Mouse (Mus musculus): ENCODE data around the gene Micall1. TPM values are rescaled to one million over a fixed set of nuclear protein-coding genes. Genes with fewer than 3 reads are reported as not detected.

Gene Micall1
- 10 to 100 TPM; 34.3 to 41.6 TPM for total RNA-seq (2021)

- peak in 1 of 2 experiments; percentile 49 for DNase-seq (ENCODE audit: extremely low spot score in 1 of 2, low spot score in 1 of 2)
Measured at GRCm38 (mm10) chr15:79108421-79109320, at the start of gene Micall1. Gene Micall1, plus strand, starts transcription at chr15:79108898.

- no peak for DNase-seq (ENCODE audit: extremely low spot score in 1 of 2, low spot score in 1 of 2)
Measured at GRCm38 (mm10) chr15:79060887-79061565, 47.7 kb upstream of the Micall1 start.

- peak; percentile 82 to 92 for DNase-seq (ENCODE audit: extremely low spot score in 1 of 2, low spot score in 1 of 2)
Measured at GRCm38 (mm10) chr15:79062376-79063159, 46.1 kb upstream of the Micall1 start, which contains the start of gene Ankrd54. Gene Ankrd54, minus strand, starts transcription at chr15:79062893.

GRCm38 (mm10) chr15:79063160-79063740, 45.4 kb upstream of the Micall1 start:
- no peak for DNase-seq (ENCODE audit: extremely low spot score in 1 of 2, low spot score in 1 of 2)

GRCm38 (mm10) chr15:79065086-79065770, 43.5 kb upstream of the Micall1 start:
- DNase-seq (ENCODE audit: extremely low spot score in 1 of 2, low spot score in 1 of 2), result no peak

- DNase-seq (ENCODE audit: extremely low spot score in 1 of 2, low spot score in 1 of 2), result no peak
Measured at GRCm38 (mm10) chr15:79066276-79066675, 42.4 kb upstream of the Micall1 start.

- no peak for DNase-seq (ENCODE audit: extremely low spot score in 1 of 2, low spot score in 1 of 2)
Measured at GRCm38 (mm10) chr15:79067631-79068030, 41.1 kb upstream of the Micall1 start.

GRCm38 (mm10) chr15:79068416-79068815, 40.3 kb upstream of the Micall1 start:
- no peak for DNase-seq (ENCODE audit: extremely low spot score in 1 of 2, low spot score in 1 of 2)

- DNase-seq (ENCODE audit: extremely low spot score in 1 of 2, low spot score in 1 of 2), result peak in 1 of 2 experiments; percentile 34
Measured at GRCm38 (mm10) chr15:79071117-79072039, 37.3 kb upstream of the Micall1 start.

- DNase-seq (ENCODE audit: extremely low spot score in 1 of 2, low spot score in 1 of 2), result no peak
Measured at GRCm38 (mm10) chr15:79073752-79074151, 34.9 kb upstream of the Micall1 start.

- no peak for DNase-seq (ENCODE audit: extremely low spot score in 1 of 2, low spot score in 1 of 2)
Measured at GRCm38 (mm10) chr15:79074446-79074845, 34.3 kb upstream of the Micall1 start.

- peak; percentile 73 to 81 for DNase-seq (ENCODE audit: extremely low spot score in 1 of 2, low spot score in 1 of 2)
Measured at GRCm38 (mm10) chr15:79074913-79075532, 33.7 kb upstream of the Micall1 start, which contains the start of gene Eif3l. Gene Eif3l, plus strand, starts transcription at chr15:79075179.

- no peak for DNase-seq (ENCODE audit: extremely low spot score in 1 of 2, low spot score in 1 of 2)
Measured at GRCm38 (mm10) chr15:79075658-79076365, 32.9 kb upstream of the Micall1 start.

GRCm38 (mm10) chr15:79079567-79079966, 29.1 kb upstream of the Micall1 start:
- DNase-seq (ENCODE audit: extremely low spot score in 1 of 2, low spot score in 1 of 2), result no peak

- no peak for DNase-seq (ENCODE audit: extremely low spot score in 1 of 2, low spot score in 1 of 2)
Measured at GRCm38 (mm10) chr15:79092284-79092683, 16.4 kb upstream of the Micall1 start.

- DNase-seq (ENCODE audit: extremely low spot score in 1 of 2, low spot score in 1 of 2), result peak in 1 of 2 experiments; percentile 51
Measured at GRCm38 (mm10) chr15:79093083-79093839, 15.4 kb upstream of the Micall1 start.

GRCm38 (mm10) chr15:79095483-79095882, 13.2 kb upstream of the Micall1 start:
- no peak for DNase-seq (ENCODE audit: extremely low spot score in 1 of 2, low spot score in 1 of 2)
